In genomic region chr9:124440724-124441045, GRCm38 (mm10) we compare ENCODE assay signal across 7 mouse cellular contexts. TPM values are rescaled to one million over a fixed set of nuclear protein-coding genes. Genes with fewer than 3 reads are reported as not detected.
DNase-seq lines count a peak whose midpoint lies in the region; ATAC-seq and TF ChIP-seq lines count a peak whose summit lies in the region.

No protein-coding gene starts in this region.

- no peak for TF ChIP-seq POLR2A in kidney, adult 2 months (IDR thresholded peaks at IDR 0.05; ENCODE audit: low read depth, low read length)
- no peak for TF ChIP-seq POLR2A in bone marrow macrophage, adult 2 months (IDR thresholded peaks at IDR 0.05; ENCODE audit: borderline replicate concordance, low read depth, low read length)

- peaks cover 37% of the 10 kb centered on the region for H3K36me3 ChIP-seq in kidney, embryonic 15.5 days
- peaks cover 16% of the 10 kb centered on the region for H3K36me3 ChIP-seq in kidney, adult 2 months (ENCODE audit: control insufficient read depth, insufficient read depth, low read length)
- H3K36me3 ChIP-seq in forebrain, postnatal 0 days (ENCODE audit: insufficient read depth) = peaks cover 26% of the 10 kb centered on the region
- peaks cover 38% of the 10 kb centered on the region for H3K36me3 ChIP-seq in megakaryocyte, embryonic 14.5 days (replicated peaks; ENCODE audit: low read length)

- H3K27ac ChIP-seq in kidney, embryonic 15.5 days = no peak overlapping the region
- no peak overlapping the region for H3K27ac ChIP-seq in kidney, adult 2 months (ENCODE audit: insufficient read depth, low read depth, low read length)
- peak overlapping the region; percentile 32; the same call in 1 of the 2 replicates for H3K27ac ChIP-seq in bone marrow macrophage, adult 2 months (ENCODE audit: insufficient read depth, low read depth, low read length)
- H3K27ac ChIP-seq in forebrain, postnatal 0 days (ENCODE audit: low read depth, low read length) = 0 out of 2 replicates have a peak overlapping the region, but pooled peaks have one; percentile 9

- DNase-seq in kidney, adult 2 months = no peak
- no peak for DNase-seq in forebrain, postnatal 0 days
- no peak for DNase-seq in c-Kit-positive CD71-positive TER-119-positive erythroid progenitor cells, embryonic 14.5 days (ENCODE audit: low spot score)
- DNase-seq in layer of hippocampus, adult 9-10 months (ENCODE audit: low spot score) = no peak

- ATAC-seq in kidney, embryonic 15.5 days (replicated peaks; ENCODE audit: low FRiP score) = peak; percentile 83
- peak; percentile 58; the same call in 1 of the 2 replicates for ATAC-seq in forebrain, postnatal 0 days

- no peaks in the 10 kb centered on the region for H3K4me1 ChIP-seq in kidney, embryonic 15.5 days
- no peaks in the 10 kb centered on the region for H3K4me1 ChIP-seq in kidney, adult 2 months (ENCODE audit: control insufficient read depth, insufficient read depth, low read length)
- no peaks in the 10 kb centered on the region for H3K4me1 ChIP-seq in bone marrow macrophage, adult 2 months (ENCODE audit: control insufficient read depth, insufficient read depth, low read length)
- no peaks in the 10 kb centered on the region for H3K4me1 ChIP-seq in forebrain, postnatal 0 days (ENCODE audit: insufficient read depth)
- H3K4me1 ChIP-seq in megakaryocyte, embryonic 14.5 days = peaks cover 13% of the 10 kb centered on the region

- 0 out of 2 replicates have a peak overlapping the region, but pooled peaks have one; percentile 4 for H3K4me3 ChIP-seq in kidney, embryonic 15.5 days (replicated peaks)
- H3K4me3 ChIP-seq in kidney, adult 2 months (ENCODE audit: insufficient read depth, low read depth, low read length) = no peak overlapping the region
- peak overlapping the region; percentile 45 for H3K4me3 ChIP-seq in bone marrow macrophage, adult 2 months (ENCODE audit: insufficient read depth, low read length)
- no peak overlapping the region for H3K4me3 ChIP-seq in forebrain, postnatal 0 days (ENCODE audit: low read depth, low read length)
- H3K4me3 ChIP-seq in megakaryocyte, embryonic 14.5 days (replicated peaks) = peak overlapping the region; percentile 79

- 79% methylated on average over 14 of the region's 14 CpGs for WGBS in kidney, embryonic 15.5 days
- 65% methylated on average over 14 of the region's 14 CpGs for WGBS in kidney, adult 2 months
- WGBS in forebrain, postnatal 0 days = 80% methylated on average over 14 of the region's 14 CpGs

- 0 out of 2 replicates have a peak overlapping the region, but pooled peaks have one; percentile 32 for H3K4me2 ChIP-seq in kidney, embryonic 15.5 days
- no peak overlapping the region for H3K4me2 ChIP-seq in forebrain, postnatal 0 days (ENCODE audit: low read depth)

- no peak for TF ChIP-seq CTCF in kidney, adult 2 months (conservative IDR thresholded peaks at IDR 0.05; ENCODE audit: insufficient read depth, insufficient read length, low read depth, low read length)
- TF ChIP-seq CTCF in bone marrow macrophage, adult 2 months (IDR thresholded peaks at IDR 0.05; ENCODE audit: low read depth, low read length) = no peak
- TF ChIP-seq CTCF in forebrain, postnatal 0 days (IDR thresholded peaks at IDR 0.05; ENCODE audit: low read depth) = no peak

- H3K9me3 ChIP-seq in kidney, embryonic 15.5 days (replicated peaks) = peaks cover 30% of the 10 kb centered on the region
- 0 out of 2 replicates have a peak, but pooled peaks cover 5% of the 10 kb centered on the region for H3K9me3 ChIP-seq in forebrain, postnatal 0 days (ENCODE audit: low read length)
- peaks cover 35% of the 10 kb centered on the region for H3K9me3 ChIP-seq in megakaryocyte, embryonic 14.5 days

- H3K27me3 ChIP-seq in kidney, embryonic 15.5 days = no peaks in the 10 kb centered on the region
- H3K27me3 ChIP-seq in kidney, adult 2 months (replicated peaks; ENCODE audit: control insufficient read depth, insufficient read depth, low read length) = no peaks in the 10 kb centered on the region
- no peaks in the 10 kb centered on the region for H3K27me3 ChIP-seq in forebrain, postnatal 0 days (ENCODE audit: insufficient read depth, low read length)
- H3K27me3 ChIP-seq in megakaryocyte, embryonic 14.5 days (replicated peaks) = no peaks in the 10 kb centered on the region

- H3K9ac ChIP-seq in kidney, embryonic 15.5 days = no peak overlapping the region
- no peak overlapping the region for H3K9ac ChIP-seq in forebrain, postnatal 0 days

RNA-seq across cellular contexts. Expression of gene Ppp2r3d, which starts 36.0 kb away (rescaled TPM):
- polyA plus RNA-seq in kidney, embryonic 15.5 days (2015; fragmentation: Nextera tagmentation; extraction: Ambion mirVana) = 130 and 150 TPM in 2 replicates
- 97.9 and 128 TPM in 2 replicates for polyA plus RNA-seq in kidney, adult 2 months (2012; rRNA removed)
- polyA plus RNA-seq in bone marrow macrophage, adult 2 months (2012; ENCODE audit: insufficient read depth, insufficient read length, missing spikeins) = 84.7 and 110 TPM in 2 replicates
- total RNA-seq in forebrain, postnatal 0 days (2014; rRNA removed) = 79.2 and 118 TPM in 2 replicates
- polyA plus RNA-seq in forebrain, postnatal 0 days (2015; fragmentation: Nextera tagmentation; extraction: Ambion mirVana) = 143 and 152 TPM in 2 replicates
- polyA plus RNA-seq in megakaryocyte, embryonic 14.5 days (2012; ENCODE audit: insufficient read depth, low replicate concordance) = 218 and 578 TPM in 2 replicates

RNA-seq across cellular contexts. Expression of gene Gm21836, which starts 52.9 kb away (rescaled TPM):
- polyA plus RNA-seq in kidney, embryonic 15.5 days (2015; fragmentation: Nextera tagmentation; extraction: Ambion mirVana) = not detected in 2 replicates
- not detected in 2 replicates for polyA plus RNA-seq in kidney, adult 2 months (2012; rRNA removed)
- polyA plus RNA-seq in bone marrow macrophage, adult 2 months (2012; ENCODE audit: insufficient read depth, insufficient read length, missing spikeins) = not detected in 2 replicates
- not detected in 2 replicates for total RNA-seq in forebrain, postnatal 0 days (2014; rRNA removed)
- not detected in 2 replicates for polyA plus RNA-seq in forebrain, postnatal 0 days (2015; fragmentation: Nextera tagmentation; extraction: Ambion mirVana)
- not detected in 2 replicates for polyA plus RNA-seq in megakaryocyte, embryonic 14.5 days (2012; ENCODE audit: insufficient read depth, low replicate concordance)

Comparison
In these comparisons a context has a peak if more than half of its experiments do, and no peak if none do; other contexts are left out.
1. H3K4me3 ChIP-seq: peak in kidney, embryonic 15.5 days (single experiment), bone marrow macrophage, adult 2 months (single experiment) and megakaryocyte, embryonic 14.5 days (single experiment); none in kidney, adult 2 months (single experiment) and forebrain, postnatal 0 days (single experiment).
2. H3K27ac ChIP-seq: peak in bone marrow macrophage, adult 2 months (single experiment) and forebrain, postnatal 0 days (single experiment); none in kidney, embryonic 15.5 days (single experiment) and kidney, adult 2 months (single experiment).